Mouse (Mus musculus): ENCODE results near the gene Pctp. TPM values are rescaled to one million over a fixed set of nuclear protein-coding genes. Genes with fewer than 3 reads are reported as not detected.

Pctp gene
- polyA plus RNA-seq, 1 experiment from 2014 or later = 8.3 TPM

- Histone ChIP-seq H3K9me3 (ENCODE audit: low read depth, low read length) (no peaks in the 10 kb centered on the region), H3K4me2 (no peak overlapping the region), H3K27me3 (ENCODE audit: insufficient read depth, low read length) (no peaks in the 10 kb centered on the region), H3K36me3 (ENCODE audit: insufficient read depth) (no peaks in the 10 kb centered on the region), H3K9ac (no peak overlapping the region), H3K4me3 (ENCODE audit: low read depth, low read length) (no peak overlapping the region), H3K27ac (ENCODE audit: low read depth) (no peak overlapping the region), H3K4me1 (ENCODE audit: insufficient read depth) (no peaks in the 10 kb centered on the region)
- DNase-seq (no peak), ATAC-seq (ENCODE audit: insufficient read depth) (no peak)
- WGBS = 84% methylated on average over 4 of the region's 4 CpGs
- TF ChIP-seq CTCF (IDR thresholded peaks at IDR 0.05; ENCODE audit: low read depth) = no peak
Measured at GRCm38 (mm10) chr11:89947806-89948205, 54.9 kb downstream of the Pctp start.

- WGBS = 90% methylated on average over 8 of the region's 8 CpGs
- no peak for TF ChIP-seq CTCF (IDR thresholded peaks at IDR 0.05; ENCODE audit: low read depth)
- H3K4me3 ChIP-seq (ENCODE audit: low read depth, low read length) = no peak overlapping the region
- H3K4me2 ChIP-seq = no peak overlapping the region
- no peak overlapping the region for H3K27ac ChIP-seq (ENCODE audit: low read depth)
- no peaks in the 10 kb centered on the region for H3K9me3 ChIP-seq (ENCODE audit: low read depth, low read length)
- H3K27me3 ChIP-seq (ENCODE audit: insufficient read depth, low read length) = no peaks in the 10 kb centered on the region
- no peaks in the 10 kb centered on the region for H3K36me3 ChIP-seq (ENCODE audit: insufficient read depth)
- H3K9ac ChIP-seq = no peak overlapping the region
- no peak for ATAC-seq (ENCODE audit: insufficient read depth)
- no peaks in the 10 kb centered on the region for H3K4me1 ChIP-seq (ENCODE audit: insufficient read depth)
- no peak for DNase-seq
Measured at GRCm38 (mm10) chr11:89945159-89945558, 57.5 kb downstream of the Pctp start.

GRCm38 (mm10) chr11:89937241-89937640 lies 65.5 kb downstream of the Pctp start:
- no peaks in the 10 kb centered on the region for H3K4me1 ChIP-seq (ENCODE audit: insufficient read depth)
- no peak; the same call in 1 of the 2 replicates for TF ChIP-seq CTCF (IDR thresholded peaks at IDR 0.05; ENCODE audit: low read depth)
- no peaks in the 10 kb centered on the region for H3K27me3 ChIP-seq (ENCODE audit: insufficient read depth, low read length)
- no peak overlapping the region for H3K9ac ChIP-seq
- H3K27ac ChIP-seq (ENCODE audit: low read depth) = no peak overlapping the region
- H3K4me2 ChIP-seq = no peak overlapping the region
- no peaks in the 10 kb centered on the region for H3K36me3 ChIP-seq (ENCODE audit: insufficient read depth)
- ATAC-seq (ENCODE audit: insufficient read depth) (no peak), DNase-seq (peak; percentile 13)
- WGBS = 32% methylated on average over 7 of the region's 7 CpGs
- no peaks in the 10 kb centered on the region for H3K9me3 ChIP-seq (ENCODE audit: low read depth, low read length)
- no peak overlapping the region for H3K4me3 ChIP-seq (ENCODE audit: low read depth, low read length)

Other genes with a start within 250 kb of the Pctp start
- gene Ankfn1, start 225.2 kb downstream of the Pctp start, polyA plus RNA-seq (2014; fragmentation: Nextera tagmentation; extraction: Ambion mirVana) = 2.0 and 2.1 TPM in 2 replicates
- gene Tmem100, start 27.5 kb upstream of the Pctp start, polyA plus RNA-seq (2014; fragmentation: Nextera tagmentation; extraction: Ambion mirVana) = 20.9 and 23.0 TPM in 2 replicates
- 7.3 and 10.6 TPM in 2 replicates for gene Gm45716, start 184.8 kb upstream of the Pctp start, polyA plus RNA-seq (2014; fragmentation: Nextera tagmentation; extraction: Ambion mirVana)
- 31.5 and 33.9 TPM in 2 replicates for gene Mmd, start 246.6 kb upstream of the Pctp start, polyA plus RNA-seq (2014; fragmentation: Nextera tagmentation; extraction: Ambion mirVana)

Measured in lung, embryonic 14.5 days (tissue).